Mouse (Mus musculus): ENCODE measurements around the gene Hecw1. TPM values are rescaled to one million over a fixed set of nuclear protein-coding genes. Genes with fewer than 3 reads are reported as not detected.

Gene Hecw1
- polyA plus RNA-seq, 1 experiment, result not detected

DNA sequence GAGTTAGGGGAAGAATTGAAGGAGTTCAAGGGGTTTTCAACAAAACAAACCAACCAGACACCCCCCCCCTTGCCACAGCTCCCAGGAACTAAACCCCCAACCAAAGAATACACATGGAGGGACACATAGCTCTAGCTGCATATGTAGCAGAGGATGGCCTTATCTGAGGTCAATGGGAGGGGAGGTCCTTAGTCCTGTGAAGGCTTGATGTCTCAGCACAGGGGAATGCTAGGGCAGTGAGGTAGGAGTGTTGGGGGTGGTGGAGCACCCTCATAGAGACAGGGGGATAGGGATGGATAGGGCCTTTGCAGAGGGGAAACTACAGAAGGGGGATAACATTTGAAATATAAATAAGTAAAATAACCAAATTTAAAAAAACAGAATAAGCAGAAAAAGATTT lies 9.1 kb downstream of the Hecw1 start:
- no peak overlapping the region for H3K4me3 ChIP-seq (ENCODE audit: insufficient read depth, low read depth, low read length)
- H3K4me1 ChIP-seq (ENCODE audit: control insufficient read depth, insufficient read depth, low read length), result no peaks in the 10 kb centered on the region
- TF ChIP-seq CTCF (IDR thresholded peaks at IDR 0.05; ENCODE audit: insufficient read depth, low read depth, low read length) (no peak), POLR2A (IDR thresholded peaks at IDR 0.05; ENCODE audit: insufficient read depth, low read depth, low read length) (no peak)
- no peak overlapping the region for H3K27ac ChIP-seq (ENCODE audit: insufficient read depth, low read depth, low read length)

DNA sequence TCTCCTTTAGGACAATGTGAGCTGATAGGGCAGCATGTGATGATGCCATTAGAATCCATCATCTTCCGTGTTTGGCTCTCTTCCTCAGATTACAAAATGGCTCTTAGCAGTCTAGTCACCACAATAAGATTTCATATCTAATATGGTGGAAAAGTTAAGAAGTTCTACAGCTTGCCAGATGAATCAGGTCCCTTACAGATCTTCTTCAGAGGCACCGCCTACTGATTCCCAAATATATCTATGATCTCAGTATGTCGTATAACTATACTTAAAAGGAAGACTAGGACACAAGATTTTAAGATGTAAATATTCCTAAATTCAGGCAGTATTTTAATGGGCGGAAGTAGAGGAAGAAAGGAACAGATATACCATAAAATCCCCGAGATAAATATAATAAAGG lies 16.3 kb downstream of the Hecw1 start:
- no peaks in the 10 kb centered on the region for H3K4me1 ChIP-seq (ENCODE audit: control insufficient read depth, insufficient read depth, low read length)
- H3K27ac ChIP-seq (ENCODE audit: insufficient read depth, low read depth, low read length), result no peak overlapping the region
- H3K4me3 ChIP-seq (ENCODE audit: insufficient read depth, low read depth, low read length), result no peak overlapping the region
- WGBS, result 95% methylated on average over 5 of the region's 5 CpGs
- no peak for TF ChIP-seq CTCF (IDR thresholded peaks at IDR 0.05; ENCODE audit: insufficient read depth, low read depth, low read length)
- no peak for TF ChIP-seq POLR2A (IDR thresholded peaks at IDR 0.05; ENCODE audit: insufficient read depth, low read depth, low read length)

DNA sequence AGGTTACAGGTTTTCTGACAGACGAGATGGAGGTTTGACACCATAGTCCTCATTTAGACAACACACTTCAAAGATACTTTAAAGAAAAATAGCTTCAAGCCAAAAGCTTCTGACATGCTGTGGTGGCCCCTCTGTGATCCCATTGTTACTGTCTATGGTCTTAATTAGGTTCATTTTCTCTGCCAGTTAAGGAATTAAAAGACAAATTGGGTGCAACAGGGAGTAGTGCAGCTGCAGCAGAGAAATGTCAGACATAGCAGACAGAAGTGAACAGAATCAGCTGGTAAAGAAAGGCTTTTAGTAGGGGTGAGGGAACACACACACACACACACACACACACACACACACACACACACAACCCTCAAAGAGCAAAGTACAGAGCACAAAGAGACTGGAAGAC lies 22.8 kb downstream of the Hecw1 start:
- WGBS, result 41% methylated on average over 1 of the region's 1 CpGs
- Histone ChIP-seq H3K4me1 (ENCODE audit: control insufficient read depth, insufficient read depth, low read length) (no peaks in the 10 kb centered on the region), H3K27ac (ENCODE audit: insufficient read depth, low read depth, low read length) (no peak overlapping the region), H3K4me3 (ENCODE audit: insufficient read depth, low read depth, low read length) (no peak overlapping the region)
- TF ChIP-seq CTCF (IDR thresholded peaks at IDR 0.05; ENCODE audit: insufficient read depth, low read depth, low read length) (no peak), POLR2A (IDR thresholded peaks at IDR 0.05; ENCODE audit: insufficient read depth, low read depth, low read length) (no peak)

DNA sequence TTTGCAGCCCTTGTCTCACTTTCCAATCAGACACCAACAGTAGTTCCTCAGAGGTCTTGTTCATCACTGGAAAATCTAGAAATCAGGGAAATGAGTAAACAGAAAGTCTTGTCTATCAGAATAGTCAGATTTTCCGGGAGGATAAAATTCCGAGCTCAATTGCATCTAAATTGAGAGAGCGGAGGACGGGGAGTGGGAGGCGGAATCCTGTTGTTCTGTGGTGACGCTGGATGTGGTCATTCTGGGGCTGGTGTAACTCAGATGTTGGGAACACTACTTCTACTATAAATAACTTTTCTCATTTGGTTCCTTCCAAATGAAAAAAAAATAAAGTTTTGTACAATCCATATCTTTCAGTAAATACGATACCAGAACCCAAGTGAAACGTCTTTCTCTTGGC lies 24.2 kb downstream of the Hecw1 start:
- TF ChIP-seq CTCF (IDR thresholded peaks at IDR 0.05; ENCODE audit: insufficient read depth, low read depth, low read length) (no peak), POLR2A (IDR thresholded peaks at IDR 0.05; ENCODE audit: insufficient read depth, low read depth, low read length) (no peak)
- no peaks in the 10 kb centered on the region for H3K4me1 ChIP-seq (ENCODE audit: control insufficient read depth, insufficient read depth, low read length)
- no peak overlapping the region for H3K27ac ChIP-seq (ENCODE audit: insufficient read depth, low read depth, low read length)
- WGBS, result 83% methylated on average over 8 of the region's 8 CpGs
- H3K4me3 ChIP-seq (ENCODE audit: insufficient read depth, low read depth, low read length), result no peak overlapping the region

DNA sequence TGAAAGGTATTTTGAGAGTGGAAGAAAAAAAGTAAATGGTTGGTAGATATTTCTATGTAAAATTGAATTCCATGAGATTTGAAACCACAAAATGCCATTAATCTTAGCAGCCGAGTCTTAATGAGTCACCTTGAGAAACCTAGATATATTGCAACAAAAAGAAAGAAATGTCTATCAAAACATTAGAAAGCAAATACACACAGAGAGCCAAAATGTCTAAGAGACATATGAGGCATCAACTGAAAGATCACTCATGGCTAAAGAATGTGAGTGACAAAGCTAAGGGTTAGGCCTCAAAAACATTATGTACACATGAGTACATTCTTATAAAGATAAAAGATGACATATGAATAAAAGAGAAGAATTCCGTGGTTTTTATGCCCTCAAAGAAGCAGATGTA lies 26.1 kb downstream of the Hecw1 start:
- WGBS, result 86% methylated on average over 2 of the region's 2 CpGs
- H3K4me3 ChIP-seq (ENCODE audit: insufficient read depth, low read depth, low read length), result no peak overlapping the region
- TF ChIP-seq CTCF (IDR thresholded peaks at IDR 0.05; ENCODE audit: insufficient read depth, low read depth, low read length), result no peak
- no peak for TF ChIP-seq POLR2A (IDR thresholded peaks at IDR 0.05; ENCODE audit: insufficient read depth, low read depth, low read length)
- no peak overlapping the region for H3K27ac ChIP-seq (ENCODE audit: insufficient read depth, low read depth, low read length)
- no peaks in the 10 kb centered on the region for H3K4me1 ChIP-seq (ENCODE audit: control insufficient read depth, insufficient read depth, low read length)

DNA sequence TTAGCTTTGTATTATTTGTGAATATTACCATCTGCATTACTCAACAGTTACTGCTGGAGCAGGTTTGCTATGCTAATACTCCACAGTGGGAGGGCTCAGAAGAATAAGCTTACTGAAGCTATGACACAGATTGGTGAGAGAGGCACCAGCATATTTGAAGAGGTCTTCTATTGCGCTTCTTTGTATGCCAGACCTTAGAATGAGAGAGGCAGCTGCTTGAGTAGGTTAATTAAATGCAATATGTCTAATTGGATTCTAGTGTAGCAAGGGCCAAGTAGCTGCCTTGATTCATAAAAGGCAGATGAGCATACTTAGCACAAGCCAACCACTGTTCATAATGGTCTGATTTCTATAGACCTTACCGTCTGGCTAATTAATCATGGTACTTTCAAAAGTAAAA lies 35.2 kb downstream of the Hecw1 start:
- H3K4me3 ChIP-seq (ENCODE audit: insufficient read depth, low read depth, low read length), result no peak overlapping the region
- H3K27ac ChIP-seq (ENCODE audit: insufficient read depth, low read depth, low read length), result no peak overlapping the region
- WGBS, result 59% methylated on average over 2 of the region's 2 CpGs
- H3K4me1 ChIP-seq (ENCODE audit: control insufficient read depth, insufficient read depth, low read length), result no peaks in the 10 kb centered on the region
- no peak for TF ChIP-seq POLR2A (IDR thresholded peaks at IDR 0.05; ENCODE audit: insufficient read depth, low read depth, low read length)
- TF ChIP-seq CTCF (IDR thresholded peaks at IDR 0.05; ENCODE audit: insufficient read depth, low read depth, low read length), result no peak

DNA sequence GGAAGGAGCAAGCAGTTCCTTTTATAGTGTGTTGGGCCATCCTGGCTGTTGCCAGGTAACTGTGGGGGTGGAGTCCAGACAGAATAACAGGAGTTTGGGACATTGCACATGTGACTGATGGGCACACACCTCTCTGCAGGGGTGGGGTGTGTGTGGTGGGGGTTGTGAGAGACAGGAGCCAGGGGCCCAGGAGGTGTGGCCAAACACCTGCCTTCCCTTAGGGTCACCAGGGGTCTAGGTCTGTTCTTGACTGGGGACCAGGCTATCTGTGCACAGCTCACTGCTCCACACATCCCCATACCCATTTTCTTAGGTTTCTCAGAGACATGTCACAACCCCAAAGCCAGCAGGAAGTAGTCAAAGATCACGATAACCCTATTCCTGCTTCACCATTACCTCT lies 51.9 kb downstream of the Hecw1 start:
- TF ChIP-seq CTCF (IDR thresholded peaks at IDR 0.05; ENCODE audit: insufficient read depth, low read depth, low read length), result no peak
- TF ChIP-seq POLR2A (IDR thresholded peaks at IDR 0.05; ENCODE audit: insufficient read depth, low read depth, low read length), result no peak
- WGBS, result 94% methylated on average over 1 of the region's 1 CpGs
- no peak overlapping the region for H3K27ac ChIP-seq (ENCODE audit: insufficient read depth, low read depth, low read length)
- H3K4me1 ChIP-seq (ENCODE audit: control insufficient read depth, insufficient read depth, low read length), result no peaks in the 10 kb centered on the region
- no peak overlapping the region for H3K4me3 ChIP-seq (ENCODE audit: insufficient read depth, low read depth, low read length)

DNA sequence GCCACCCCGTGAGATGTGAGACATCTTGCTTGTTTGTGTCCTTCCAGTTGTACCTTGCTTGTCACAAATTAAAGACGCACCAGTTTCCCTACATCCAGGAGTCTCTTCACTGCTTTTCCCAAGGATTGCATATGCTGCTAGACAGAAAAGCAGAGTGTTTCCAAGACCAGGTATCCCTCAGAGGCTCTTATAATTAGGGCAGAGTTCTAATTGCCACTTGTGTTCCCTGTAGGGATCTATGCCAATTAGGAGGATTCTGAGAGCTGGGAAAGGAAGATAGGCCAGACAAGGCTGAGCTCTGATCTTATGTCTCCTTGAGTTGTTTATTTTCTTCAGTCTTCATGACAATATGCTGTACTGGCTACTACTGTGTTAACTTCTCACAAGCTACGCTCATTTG lies 55.5 kb downstream of the Hecw1 start:
- Histone ChIP-seq H3K4me1 (ENCODE audit: control insufficient read depth, insufficient read depth, low read length) (no peaks in the 10 kb centered on the region), H3K4me3 (ENCODE audit: insufficient read depth, low read depth, low read length) (no peak overlapping the region), H3K27ac (ENCODE audit: insufficient read depth, low read depth, low read length) (no peak overlapping the region)
- 77% methylated on average over 3 of the region's 3 CpGs for WGBS
- no peak for TF ChIP-seq CTCF (IDR thresholded peaks at IDR 0.05; ENCODE audit: insufficient read depth, low read depth, low read length)
- no peak for TF ChIP-seq POLR2A (IDR thresholded peaks at IDR 0.05; ENCODE audit: insufficient read depth, low read depth, low read length)

DNA sequence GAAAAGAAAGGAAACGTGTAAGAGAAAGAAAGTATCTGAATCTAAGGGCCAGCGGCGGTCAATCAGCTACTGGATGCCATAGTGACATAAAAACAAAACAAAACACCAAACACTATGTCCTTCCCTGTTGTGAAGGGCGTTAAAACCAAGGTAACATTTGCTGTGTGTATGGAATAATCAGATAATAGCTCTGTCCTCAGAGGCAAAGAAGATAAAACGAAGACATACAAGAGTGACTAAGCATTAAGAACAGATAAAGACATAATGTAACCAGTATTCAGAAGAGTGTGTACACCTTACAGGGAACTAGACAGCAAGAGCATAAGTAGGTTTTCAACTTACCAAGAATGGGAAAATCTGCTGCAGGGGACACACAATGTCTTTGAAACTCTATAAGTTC lies 62.0 kb downstream of the Hecw1 start:
- 83% methylated on average over 5 of the region's 5 CpGs for WGBS
- H3K4me3 ChIP-seq (ENCODE audit: insufficient read depth, low read depth, low read length), result no peak overlapping the region

DNA sequence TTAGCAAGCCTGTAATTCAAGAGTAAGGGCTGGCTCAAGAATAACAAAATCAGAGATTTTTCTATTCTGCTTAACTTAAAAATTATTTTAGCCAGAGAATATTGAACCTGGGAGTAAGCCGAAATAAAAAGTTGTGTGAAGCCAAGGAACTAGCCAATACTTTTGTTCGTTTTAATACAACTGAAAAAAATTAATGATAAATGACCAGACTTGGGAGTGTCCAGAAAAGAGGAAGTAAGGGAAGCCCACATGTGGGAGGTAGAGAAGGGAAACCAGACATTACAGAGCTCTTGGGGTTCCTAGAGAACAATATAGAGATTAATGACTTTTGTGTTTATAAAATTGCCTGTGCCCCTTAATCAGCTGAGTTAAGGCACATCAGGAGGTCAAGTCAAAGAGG lies 66.0 kb downstream of the Hecw1 start:
- Histone ChIP-seq H3K27ac (ENCODE audit: insufficient read depth, low read depth, low read length) (no peak overlapping the region), H3K4me1 (ENCODE audit: control insufficient read depth, insufficient read depth, low read length) (no peaks in the 10 kb centered on the region), H3K4me3 (ENCODE audit: insufficient read depth, low read depth, low read length) (no peak overlapping the region)
- no peak for TF ChIP-seq POLR2A (IDR thresholded peaks at IDR 0.05; ENCODE audit: insufficient read depth, low read depth, low read length)
- TF ChIP-seq CTCF (IDR thresholded peaks at IDR 0.05; ENCODE audit: insufficient read depth, low read depth, low read length), result no peak
- WGBS, result 93% methylated on average over 2 of the region's 2 CpGs

More for the DNA sequence above, 62.0 kb downstream of the Hecw1 start:
- Histone ChIP-seq H3K4me1 (ENCODE audit: control insufficient read depth, insufficient read depth, low read length) (no peaks in the 10 kb centered on the region), H3K27ac (ENCODE audit: insufficient read depth, low read depth, low read length) (no peak overlapping the region)
- TF ChIP-seq POLR2A (IDR thresholded peaks at IDR 0.05; ENCODE audit: insufficient read depth, low read depth, low read length), result no peak
- no peak for TF ChIP-seq CTCF (IDR thresholded peaks at IDR 0.05; ENCODE audit: insufficient read depth, low read depth, low read length)
